Mouse (Mus musculus) adrenal gland, postnatal 10 days (tissue): ENCODE measurements around the gene Fam102a. TPM values are rescaled to one million over a fixed set of nuclear protein-coding genes. Genes with fewer than 3 reads are reported as not detected.

Source experiments
- DNase-seq: peaks from one replicate; pipeline ENCODE4 v3.0.0; 2021; ENCODE audit warnings: mixed read lengths
- total RNA-seq, 2 experiments: library from RNA; stranded (reverse); gene quantifications; 2 replicates each; pipeline ENCODE4 v1.2.3; 2021

The Fam102a gene
- total RNA-seq, 2 experiments from 2014 or later, result 24.6 to 26.8 TPM

GRCm38 (mm10) chr2:32514335-32514734 is 20.8 kb upstream of the Fam102a start:
- peak; percentile 73 for DNase-seq

GRCm38 (mm10) chr2:32517233-32517867 is 17.8 kb upstream of the Fam102a start:
- peak; percentile 76 for DNase-seq

GRCm38 (mm10) chr2:32520034-32520990 is 14.8 kb upstream of the Fam102a start:
- no peak for DNase-seq

GRCm38 (mm10) chr2:32524536-32525031 is 10.5 kb upstream of the Fam102a start:
- no peak for DNase-seq

- no peak for DNase-seq
Observed at GRCm38 (mm10) chr2:32525816-32526215, 9.3 kb upstream of the Fam102a start.

- DNase-seq, result peak; percentile 77
Observed at GRCm38 (mm10) chr2:32527468-32527966, 7.6 kb upstream of the Fam102a start.

- no peak for DNase-seq
Observed at GRCm38 (mm10) chr2:32528326-32528725, 6.8 kb upstream of the Fam102a start.

- no peak for DNase-seq
Observed at GRCm38 (mm10) chr2:32530479-32530878, 4.7 kb upstream of the Fam102a start.

- DNase-seq, result peak; percentile 26
Observed at GRCm38 (mm10) chr2:32533163-32533562, 2.0 kb upstream of the Fam102a start.

- peak; percentile 67 for DNase-seq
Observed at GRCm38 (mm10) chr2:32534061-32534732, 935 bp upstream of the Fam102a start.

- peak; percentile 70 for DNase-seq
Observed at GRCm38 (mm10) chr2:32535501-32535991, 414 bp downstream of the Fam102a start.

GRCm38 (mm10) chr2:32536086-32536633 is 1.0 kb downstream of the Fam102a start:
- peak; percentile 53 for DNase-seq

GRCm38 (mm10) chr2:32536634-32537359 is 1.7 kb downstream of the Fam102a start:
- DNase-seq, result peak; percentile 72

- peak; percentile 42 for DNase-seq
Observed at GRCm38 (mm10) chr2:32537360-32537905, 2.3 kb downstream of the Fam102a start.

- DNase-seq, result peak; percentile 26
Observed at GRCm38 (mm10) chr2:32537941-32538340, 2.8 kb downstream of the Fam102a start.

- DNase-seq, result no peak
Observed at GRCm38 (mm10) chr2:32538461-32538860, 3.3 kb downstream of the Fam102a start.

- peak; percentile 49 for DNase-seq
Observed at GRCm38 (mm10) chr2:32539452-32539981, 4.4 kb downstream of the Fam102a start.

GRCm38 (mm10) chr2:32541333-32541908 is 6.3 kb downstream of the Fam102a start:
- no peak for DNase-seq

GRCm38 (mm10) chr2:32541986-32542573 is 6.9 kb downstream of the Fam102a start:
- no peak for DNase-seq

- no peak for DNase-seq
Observed at GRCm38 (mm10) chr2:32543031-32543449, 7.9 kb downstream of the Fam102a start.
